Mouse (Mus musculus) lung, embryonic 16.5 days (tissue): ENCODE measurements around the gene Mcrip2. TPM values are rescaled to one million over a fixed set of nuclear protein-coding genes. Genes with fewer than 3 reads are reported as not detected.
A peak's percentile ranks its signal among the peaks of the same experiment; 100 is the strongest.

Experiments used
- ATAC-seq: fragments of 200-750 bp; cut with Nextera tagmentation; 2 replicates; pipeline ENCODE4 v1.8.0; 2017; ENCODE audit warnings: low read depth, mild to moderate bottlenecking, moderate library complexity
- H3K27ac ChIP-seq: fragments of 300-500 bp; sonication (generic); 2 replicates; pipeline ENCODE4 v1.5.1; 2014; ENCODE audit warnings: mild to moderate bottlenecking, control low read depth, low read length
- H3K27me3 ChIP-seq: fragments of 300-500 bp; sonication (generic); 2 replicates; pipeline ENCODE4 v1.6.1; 2014; ENCODE audit warnings: low read depth, low read length, mixed read lengths; ENCODE audit not compliant: control insufficient read depth, insufficient read depth
- H3K36me3 ChIP-seq: fragments of 300-500 bp; sonication (generic); 2 replicates; pipeline ENCODE4 v1.6.1; 2014; ENCODE audit warnings: low read length; ENCODE audit not compliant: control insufficient read depth, insufficient read depth
- H3K4me1 ChIP-seq: fragments of 300-500 bp; sonication (generic); replicated peaks from 2 replicates; pipeline ENCODE4 v1.6.1; 2014; ENCODE audit warnings: low read length, mixed read lengths; ENCODE audit not compliant: control insufficient read depth, insufficient read depth
- H3K4me2 ChIP-seq: fragments of 300-500 bp; sonication (generic); 2 replicates; pipeline ENCODE4 v1.6.1; 2014; ENCODE audit warnings: low read depth, low read length, control low read depth
- H3K4me3 ChIP-seq: fragments of 300-500 bp; sonication (generic); 2 replicates; pipeline ENCODE4 v1.5.1; 2014; ENCODE audit warnings: mild to moderate bottlenecking, low read length, control low read depth
- H3K9ac ChIP-seq: fragments of 300-500 bp; sonication (generic); 2 replicates; pipeline ENCODE4 v1.6.1; 2014; ENCODE audit warnings: low read length, control low read depth
- H3K9me3 ChIP-seq: fragments of 300-500 bp; sonication (generic); 2 replicates; pipeline ENCODE4 v1.6.1; 2016; ENCODE audit warnings: low read length; ENCODE audit not compliant: control insufficient read depth
- WGBS: fragments of 180-500 bp; shearing (Covaris S2); extraction: QIAGEN DNeasy Blood & Tissue Kit; methylation state at CpG from one replicate; pipeline ENCODE4 v1.1.7; 2014; 5-methylcytosine and 5-hydroxymethylcytosine counted together
- polyA plus RNA-seq: library from polyadenylated mRNA; unstranded; fragments of >200 nt; fragmentation: Nextera tagmentation; extraction: Ambion mirVana; gene quantifications from 2 replicates; pipeline ENCODE4 v1.2.1, GENCODE M21; 2015

The Mcrip2 gene
- polyA plus RNA-seq, 1 experiment from 2014 or later: 21.6 TPM

DNA sequence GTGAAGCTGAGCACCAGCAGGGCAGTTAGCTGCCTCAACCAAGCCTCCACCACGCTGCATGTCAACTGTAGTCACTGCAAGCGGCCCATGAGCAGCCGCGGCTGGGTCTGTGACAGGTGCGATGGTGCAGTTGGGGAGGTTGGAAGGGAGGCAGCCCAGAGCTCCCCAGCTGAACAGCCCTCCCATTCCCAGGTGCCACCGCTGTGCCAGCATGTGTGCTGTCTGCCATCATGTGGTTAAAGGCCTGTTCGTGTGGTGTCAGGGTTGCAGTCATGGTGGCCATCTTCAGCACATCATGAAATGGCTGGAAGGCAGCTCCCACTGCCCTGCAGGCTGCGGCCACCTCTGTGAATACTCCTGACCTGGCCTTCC lies 40.4 kb downstream of the Mcrip2 start:
- Histone ChIP-seq H3K4me2 (peak overlapping the region; percentile 84), H3K9ac (peak overlapping the region; percentile 85), H3K4me3 (peak overlapping the region; percentile 72), H3K4me1 (peaks cover 46% of the 10 kb centered on the region), H3K9me3 (no peaks in the 10 kb centered on the region), H3K27me3 (no peaks in the 10 kb centered on the region), H3K36me3 (peaks cover 14% of the 10 kb centered on the region), H3K27ac (peak overlapping the region; percentile 92; the same call in 1 of the 2 replicates)
- no peak for ATAC-seq
- WGBS: 82% methylated on average over 8 of the region's 8 CpGs

DNA sequence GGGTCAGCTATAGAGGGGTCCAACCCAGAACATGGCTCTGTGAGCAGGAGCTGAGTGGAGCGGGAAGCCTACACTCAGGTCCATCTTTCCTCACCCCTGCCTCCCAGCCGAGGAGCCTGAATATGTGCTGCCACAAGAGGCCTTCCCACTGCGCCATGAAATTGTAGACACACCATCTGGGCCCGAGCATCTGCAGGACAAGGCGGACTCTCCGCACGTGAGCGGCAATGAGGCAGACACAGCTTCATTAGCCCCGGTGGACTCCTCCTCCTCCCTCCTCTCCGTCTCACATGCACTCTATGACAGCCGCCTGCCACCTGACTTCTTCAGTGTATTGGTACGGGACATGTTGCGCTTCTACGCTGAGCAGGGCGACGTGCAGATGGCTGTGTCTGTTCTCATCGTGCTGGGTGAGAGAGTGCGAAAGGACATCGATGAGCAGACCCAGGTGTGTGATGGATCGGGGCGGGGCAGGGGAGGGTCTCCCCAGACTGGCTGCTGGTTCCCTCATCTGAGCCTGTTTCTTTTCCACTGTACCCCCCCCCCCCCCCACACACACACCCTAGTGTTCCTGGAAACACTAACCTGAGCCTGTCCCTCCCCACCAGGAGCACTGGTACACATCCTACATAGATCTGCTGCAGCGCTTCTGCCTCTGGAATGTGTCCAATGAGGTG lies 40.9 kb downstream of the Mcrip2 start:
- H3K4me1 ChIP-seq: peaks cover 46% of the 10 kb centered on the region
- H3K27ac ChIP-seq: no peak overlapping the region
- no peak overlapping the region for H3K9ac ChIP-seq
- H3K36me3 ChIP-seq: peaks cover 14% of the 10 kb centered on the region
- no peaks in the 10 kb centered on the region for H3K9me3 ChIP-seq
- no peak overlapping the region for H3K4me3 ChIP-seq
- no peak overlapping the region for H3K4me2 ChIP-seq
- WGBS: 89% methylated on average over 22 of the region's 22 CpGs
- no peak for ATAC-seq
- no peaks in the 10 kb centered on the region for H3K27me3 ChIP-seq

DNA sequence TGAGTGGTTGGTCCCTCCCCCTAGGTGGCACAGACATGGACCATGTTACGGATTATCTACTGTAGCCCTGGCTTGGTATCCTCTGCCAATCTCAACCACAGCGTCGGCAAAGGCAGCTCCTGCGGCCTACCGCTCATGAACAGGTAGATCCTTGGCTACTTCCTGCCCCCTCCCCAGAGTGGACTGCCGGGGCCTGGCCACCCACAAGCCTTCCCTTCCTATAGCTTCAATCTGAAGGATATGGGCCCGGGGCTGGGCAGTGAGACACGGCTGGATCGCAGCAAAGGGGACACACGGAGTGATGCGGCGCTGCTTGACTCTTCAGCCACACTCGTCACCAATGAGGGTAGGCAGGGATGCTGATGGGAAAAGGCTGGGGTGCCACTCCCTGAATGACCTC lies 41.6 kb downstream of the Mcrip2 start:
- 95% methylated on average over 13 of the region's 13 CpGs for WGBS
- H3K4me1 ChIP-seq: peaks cover 44% of the 10 kb centered on the region

DNA sequence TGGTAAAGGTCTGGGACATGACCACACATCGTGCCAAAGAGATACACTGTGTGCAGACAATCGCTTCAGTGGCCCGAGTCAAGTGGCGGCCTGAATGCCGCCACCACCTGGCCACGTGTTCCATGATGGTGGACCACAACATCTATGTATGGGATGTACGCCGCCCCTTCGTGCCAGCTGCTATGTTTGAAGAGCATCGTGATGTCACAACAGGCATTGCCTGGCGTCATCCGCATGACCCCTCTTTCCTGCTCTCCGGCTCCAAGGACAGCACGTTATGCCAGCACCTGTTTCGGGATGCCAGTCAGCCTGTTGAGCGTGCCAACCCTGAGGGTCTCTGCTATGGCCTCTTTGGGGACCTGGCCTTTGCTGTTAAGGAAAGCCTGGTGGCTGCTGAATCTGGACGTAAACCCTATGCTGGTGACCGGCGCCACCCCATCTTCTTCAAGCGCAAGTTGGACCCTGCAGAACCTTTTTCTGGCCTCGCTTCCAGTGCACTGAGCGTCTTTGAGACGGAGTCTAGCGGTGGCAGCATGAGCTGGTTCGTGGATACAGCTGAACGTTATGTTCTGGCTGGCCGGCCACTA lies 42.5 kb downstream of the Mcrip2 start:
- H3K27ac ChIP-seq: no peak overlapping the region
- H3K9ac ChIP-seq: no peak overlapping the region
- no peaks in the 10 kb centered on the region for H3K27me3 ChIP-seq
- H3K4me1 ChIP-seq: peaks cover 35% of the 10 kb centered on the region
- no peak for ATAC-seq
- H3K4me2 ChIP-seq: no peak overlapping the region
- H3K4me3 ChIP-seq: no peak overlapping the region
- no peaks in the 10 kb centered on the region for H3K9me3 ChIP-seq
- H3K36me3 ChIP-seq: peaks cover 9% of the 10 kb centered on the region
- 92% methylated on average over 27 of the region's 27 CpGs for WGBS

More for the DNA sequence above, 41.6 kb downstream of the Mcrip2 start:
- Histone ChIP-seq H3K27me3 (no peaks in the 10 kb centered on the region), H3K36me3 (peaks cover 14% of the 10 kb centered on the region), H3K4me2 (no peak overlapping the region), H3K9me3 (no peaks in the 10 kb centered on the region), H3K9ac (no peak overlapping the region), H3K27ac (no peak overlapping the region), H3K4me3 (no peak overlapping the region)
- ATAC-seq: no peak

DNA sequence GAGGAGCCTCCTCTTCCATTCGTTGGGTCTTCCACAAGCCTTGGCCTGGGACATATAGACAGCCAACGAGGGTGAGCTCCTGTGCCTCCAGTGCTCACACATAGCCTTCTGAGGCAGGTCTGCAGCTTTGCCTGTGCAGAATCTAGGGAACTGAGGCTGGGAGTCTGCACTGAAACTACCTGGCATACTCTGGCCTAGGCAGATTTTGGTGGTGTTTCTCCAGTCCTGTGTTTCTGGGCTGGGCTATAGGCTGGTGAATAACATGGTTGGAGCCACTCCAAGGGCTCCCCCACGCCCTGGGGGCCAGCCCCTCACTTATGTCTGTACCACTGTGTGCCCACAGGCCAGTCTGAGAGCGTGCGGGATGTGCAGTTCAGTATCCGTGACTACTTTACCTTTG lies 43.3 kb downstream of the Mcrip2 start:
- Histone ChIP-seq H3K4me2 (no peak overlapping the region; the same call in 1 of the 2 replicates), H3K27ac (no peak overlapping the region), H3K27me3 (peaks cover 3% of the 10 kb centered on the region), H3K9ac (no peak overlapping the region), H3K4me3 (no peak overlapping the region), H3K9me3 (no peaks in the 10 kb centered on the region), H3K4me1 (peaks cover 28% of the 10 kb centered on the region), H3K36me3 (0 out of 2 replicates have a peak, but pooled peaks cover 2% of the 10 kb centered on the region)
- no peak for ATAC-seq
- WGBS: 82% methylated on average over 6 of the region's 6 CpGs

DNA sequence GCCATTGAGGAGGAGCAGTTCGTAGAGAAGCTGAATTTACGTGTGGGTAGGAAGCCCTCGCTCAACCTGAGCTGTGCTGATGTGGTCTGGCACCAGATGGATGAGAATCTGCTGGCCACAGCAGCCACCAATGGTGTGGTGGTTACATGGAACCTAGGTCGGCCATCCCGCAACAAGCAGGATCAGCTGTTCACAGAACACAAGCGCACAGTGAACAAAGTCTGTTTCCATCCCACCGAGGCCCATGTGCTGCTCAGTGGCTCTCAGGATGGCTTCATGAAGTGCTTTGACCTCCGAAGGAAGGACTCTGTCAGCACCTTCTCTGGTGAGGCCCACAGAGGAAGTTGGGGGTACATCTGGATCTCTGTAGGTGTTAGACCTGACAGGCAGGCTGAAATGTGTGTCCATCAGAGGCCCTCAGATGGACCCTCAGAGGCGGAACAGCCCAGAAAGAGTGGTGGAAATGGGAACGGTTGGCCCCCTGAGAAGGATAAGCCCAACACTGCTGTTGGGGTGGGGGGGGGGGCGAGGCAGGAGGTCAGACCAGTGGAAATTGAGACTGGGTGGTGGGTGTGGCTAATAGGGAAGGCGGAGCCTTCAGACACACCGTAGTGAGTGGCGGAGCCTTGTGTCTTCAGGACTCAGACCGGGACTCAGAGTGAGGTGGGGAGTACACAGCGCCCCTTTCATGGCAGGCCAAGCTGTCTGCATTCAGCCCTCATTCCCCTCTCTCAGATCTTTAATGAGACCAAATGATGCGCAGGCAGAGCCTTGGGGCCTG lies 44.0 kb downstream of the Mcrip2 start:
- WGBS: 66% methylated on average over 17 of the region's 17 CpGs
- Histone ChIP-seq H3K4me1 (peaks cover 22% of the 10 kb centered on the region), H3K9ac (peak overlapping the region; percentile 79; the same call in 1 of the 2 replicates), H3K4me3 (peak overlapping the region; percentile 62), H3K27ac (no peak overlapping the region), H3K9me3 (no peaks in the 10 kb centered on the region), H3K27me3 (peaks cover 10% of the 10 kb centered on the region), H3K36me3 (no peaks in the 10 kb centered on the region), H3K4me2 (peak overlapping the region; percentile 89)
- ATAC-seq: no peak

DNA sequence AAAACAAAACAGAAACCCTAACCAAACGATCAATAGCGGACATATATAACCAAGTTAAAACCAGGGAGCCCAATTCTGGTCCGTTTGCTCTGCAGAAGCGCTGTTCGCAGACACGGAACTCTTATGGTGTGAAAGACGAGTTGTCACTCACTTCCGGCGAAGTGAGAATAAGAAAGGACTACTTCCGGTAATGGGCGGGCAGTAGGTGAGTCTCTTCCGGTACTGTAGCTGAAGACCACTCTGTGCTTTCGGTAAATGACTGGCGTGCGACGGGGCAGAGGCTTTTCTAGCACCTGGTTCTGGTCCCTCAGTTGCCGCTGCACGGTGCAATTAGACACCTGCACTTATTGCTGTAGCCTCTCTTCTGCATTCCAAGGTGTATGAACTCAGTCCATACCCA lies 45.1 kb downstream of the Mcrip2 start, which contains the start of gene Wdr24:
TSS of gene Wdr24 (plus strand) at position 176 of the 400 bp plus-strand sequence.
- H3K9me3 ChIP-seq: no peaks in the 10 kb centered on the region
- no peak within 1 kb of the TSS; the same call in 1 of the 2 replicates for H3K27ac ChIP-seq
- peak within 1 kb of the TSS; percentile 89 for H3K4me2 ChIP-seq
- peak within 1 kb of the TSS; percentile 79 for H3K9ac ChIP-seq
- peak within 1 kb of the TSS; percentile 62 for H3K4me3 ChIP-seq
- no peaks in the 10 kb centered on the region for H3K36me3 ChIP-seq
- under 1% methylated on average over 18 of the region's 18 CpGs for WGBS
- peaks cover 19% of the 10 kb centered on the region for H3K4me1 ChIP-seq
- H3K27me3 ChIP-seq: peaks cover 21% of the 10 kb centered on the region
- peak; percentile 74 for ATAC-seq

DNA sequence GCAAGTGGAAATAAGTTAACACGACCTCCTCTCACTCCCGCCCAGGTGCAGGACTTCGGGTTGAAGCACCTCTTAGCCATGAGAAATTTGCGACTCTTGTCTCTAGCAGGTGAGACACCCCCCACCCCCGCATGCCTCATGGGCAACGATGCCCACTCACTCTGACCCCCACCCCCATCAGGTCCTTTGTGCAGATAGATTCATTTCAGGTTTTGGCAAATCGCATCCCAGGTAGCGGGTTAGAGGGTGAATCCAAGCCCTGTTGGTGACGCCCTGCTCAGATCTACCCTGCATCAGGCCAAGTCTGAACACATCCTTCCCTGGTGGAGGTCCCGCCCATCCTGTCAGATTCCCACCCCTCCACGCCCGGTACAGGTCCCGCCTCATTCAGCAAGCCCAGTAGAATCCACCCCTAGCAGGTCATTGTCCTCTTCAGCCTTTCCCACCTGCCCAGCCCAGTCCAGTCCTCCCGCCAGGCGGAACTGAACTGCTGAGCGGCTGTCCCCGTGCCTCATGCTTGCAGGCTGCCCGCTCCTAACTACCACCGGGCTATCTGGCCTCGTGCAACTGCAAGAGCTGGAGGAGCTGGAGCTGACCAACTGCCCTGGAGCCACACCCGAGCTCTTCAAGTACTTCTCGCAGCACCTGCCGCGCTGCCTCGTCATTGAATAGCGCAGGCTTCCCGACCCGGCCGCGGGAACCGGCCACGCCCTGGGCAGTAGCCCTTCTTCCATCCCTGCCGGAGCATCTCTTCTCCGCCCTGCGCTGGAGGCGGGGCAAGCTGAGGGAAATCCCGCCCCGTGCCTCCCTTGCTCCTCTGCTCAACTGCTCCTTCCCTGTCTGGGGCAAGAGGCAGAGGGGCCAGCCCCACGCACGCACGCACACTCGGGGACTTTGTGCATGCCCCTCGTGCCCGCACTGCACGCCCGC lies 49.4 kb downstream of the Mcrip2 start:
- Histone ChIP-seq H3K4me1 (peaks cover 4% of the 10 kb centered on the region), H3K4me3 (0 out of 2 replicates have a peak overlapping the region, but pooled peaks have one; percentile 5), H3K4me2 (peak overlapping the region; percentile 13), H3K27me3 (peaks cover 30% of the 10 kb centered on the region), H3K9ac (no peak overlapping the region), H3K9me3 (no peaks in the 10 kb centered on the region), H3K27ac (no peak overlapping the region), H3K36me3 (no peaks in the 10 kb centered on the region)
- ATAC-seq: no peak
- WGBS: 7% methylated on average over 46 of the region's 46 CpGs
